Mouse (Mus musculus): ENCODE results near the gene Hmgb2. TPM values are rescaled to one million over a fixed set of nuclear protein-coding genes. Genes with fewer than 3 reads are reported as not detected.
"Not testable (repeated sequence)": the region's sequence is repeated elsewhere in the genome, so short reads cannot be mapped to it uniquely, and the experiment has no call there.

The Hmgb2 gene
- polyA plus RNA-seq, 1 experiment from 2014 or later, result 404 TPM

GRCm38 (mm10) chr8:57488312-57488765 lies 23.4 kb upstream of the Hmgb2 start:
- H3K27me3 ChIP-seq, result no peaks in the 10 kb centered on the region
- peaks cover 40% of the 10 kb centered on the region for H3K4me1 ChIP-seq (replicated peaks)
- no peaks in the 10 kb centered on the region for H3K36me3 ChIP-seq
- peak overlapping the region; percentile 93 for H3K27ac ChIP-seq
- peak; percentile 38; the same call in 1 of the 2 replicates for ATAC-seq (ENCODE audit: low read depth)
- H3K4me2 ChIP-seq, result peak overlapping the region; percentile 92
- H3K9me3 ChIP-seq (replicated peaks), result no peaks in the 10 kb centered on the region
- WGBS (ENCODE audit: insufficient replicate concordance), result 0% methylated on average over 25 of the region's 25 CpGs
- H3K9ac ChIP-seq, result peak overlapping the region; percentile 80
- peak overlapping the region; percentile 95 for H3K4me3 ChIP-seq (replicated peaks)
- peak; percentile 75 for DNase-seq

- Histone ChIP-seq H3K9me3 (replicated peaks) (no peaks in the 10 kb centered on the region), H3K27ac (0 out of 2 replicates have a peak overlapping the region, but pooled peaks have one; percentile 32), H3K4me2 (no peak overlapping the region), H3K9ac (0 out of 2 replicates have a peak overlapping the region, but pooled peaks have one; percentile 43), H3K27me3 (no peaks in the 10 kb centered on the region), H3K36me3 (no peaks in the 10 kb centered on the region), H3K4me3 (replicated peaks) (no peak overlapping the region), H3K4me1 (replicated peaks) (peaks cover 40% of the 10 kb centered on the region)
- no peak for ATAC-seq (ENCODE audit: low read depth)
- WGBS (ENCODE audit: insufficient replicate concordance), result 71% methylated on average over 1 of the region's 1 CpGs
- DNase-seq, result no peak
These were observed 22.3 kb upstream of the Hmgb2 start for GRCm38 (mm10) chr8:57489366-57489765.

- DNase-seq (no peak), ATAC-seq (ENCODE audit: low read depth) (no peak)
- H3K9ac ChIP-seq, result no peak overlapping the region
- H3K27ac ChIP-seq, result 0 out of 2 replicates have a peak overlapping the region, but pooled peaks have one; percentile 32
- H3K9me3 ChIP-seq (replicated peaks), result no peaks in the 10 kb centered on the region
- no peak overlapping the region for H3K4me3 ChIP-seq (replicated peaks)
- no peak overlapping the region for H3K4me2 ChIP-seq
- H3K27me3 ChIP-seq, result no peaks in the 10 kb centered on the region
- peaks cover 40% of the 10 kb centered on the region for H3K4me1 ChIP-seq (replicated peaks)
- no peaks in the 10 kb centered on the region for H3K36me3 ChIP-seq
These were observed 21.8 kb upstream of the Hmgb2 start for GRCm38 (mm10) chr8:57489896-57490295.

- Histone ChIP-seq H3K9ac (no peak overlapping the region), H3K27ac (no peak overlapping the region), H3K4me3 (replicated peaks) (no peak overlapping the region), H3K36me3 (no peaks in the 10 kb centered on the region), H3K4me2 (no peak overlapping the region), H3K9me3 (replicated peaks) (no peaks in the 10 kb centered on the region), H3K27me3 (no peaks in the 10 kb centered on the region), H3K4me1 (replicated peaks) (peaks cover 27% of the 10 kb centered on the region)
- DNase-seq, result no peak
- no peak for ATAC-seq (ENCODE audit: low read depth)
- WGBS (ENCODE audit: insufficient replicate concordance), result 45% methylated on average over 4 of the region's 4 CpGs
These were observed 19.8 kb upstream of the Hmgb2 start for GRCm38 (mm10) chr8:57491873-57492272.

- 72% methylated on average over 8 of the region's 8 CpGs for WGBS (ENCODE audit: insufficient replicate concordance)
- no peak overlapping the region for H3K4me2 ChIP-seq
These were observed 13.2 kb upstream of the Hmgb2 start for GRCm38 (mm10) chr8:57498494-57498846.

GRCm38 (mm10) chr8:57498847-57499511 lies 12.7 kb upstream of the Hmgb2 start:
- Histone ChIP-seq H3K27ac (no peak overlapping the region), H3K9ac (no peak overlapping the region), H3K27me3 (no peaks in the 10 kb centered on the region), H3K4me2 (no peak overlapping the region), H3K4me1 (replicated peaks) (no peaks in the 10 kb centered on the region; the same call in 1 of the 2 replicates), H3K9me3 (replicated peaks) (no peaks in the 10 kb centered on the region), H3K36me3 (no peaks in the 10 kb centered on the region), H3K4me3 (replicated peaks) (no peak overlapping the region)
- WGBS (ENCODE audit: insufficient replicate concordance), result 72% methylated on average over 17 of the region's 17 CpGs
- DNase-seq, result no peak
- ATAC-seq (ENCODE audit: low read depth), result no peak

More at GRCm38 (mm10) chr8:57498494-57498846, 13.2 kb upstream of the Hmgb2 start:
- no peaks in the 10 kb centered on the region for H3K27me3 ChIP-seq
- ATAC-seq (ENCODE audit: low read depth), result no peak
- H3K9ac ChIP-seq, result no peak overlapping the region
- DNase-seq, result no peak
- H3K9me3 ChIP-seq (replicated peaks), result no peaks in the 10 kb centered on the region
- no peaks in the 10 kb centered on the region for H3K36me3 ChIP-seq
- H3K4me1 ChIP-seq (replicated peaks), result no peaks in the 10 kb centered on the region
- no peak overlapping the region for H3K4me3 ChIP-seq (replicated peaks)
- no peak overlapping the region for H3K27ac ChIP-seq

- DNase-seq (peak; percentile 62), ATAC-seq (ENCODE audit: low read depth) (no peak)
- Histone ChIP-seq H3K9ac (no peak overlapping the region), H3K27me3 (no peaks in the 10 kb centered on the region), H3K9me3 (replicated peaks) (no peaks in the 10 kb centered on the region), H3K36me3 (no peaks in the 10 kb centered on the region), H3K4me3 (replicated peaks) (no peak overlapping the region), H3K4me1 (replicated peaks) (peaks cover 30% of the 10 kb centered on the region), H3K27ac (no peak overlapping the region), H3K4me2 (no peak overlapping the region)
- 37% methylated on average over 5 of the region's 5 CpGs for WGBS (ENCODE audit: insufficient replicate concordance)
These were observed 8.1 kb upstream of the Hmgb2 start for GRCm38 (mm10) chr8:57503641-57504040.

- not testable (repeated sequence) for DNase-seq; H3K36me3 ChIP-seq; H3K9me3 ChIP-seq (replicated peaks); H3K27me3 ChIP-seq
- 75% methylated on average over 1 of the region's 1 CpGs for WGBS (ENCODE audit: insufficient replicate concordance)
- Histone ChIP-seq H3K4me3 (replicated peaks) (peak overlapping the region; percentile 33), H3K9ac (peak overlapping the region; percentile 53), H3K27ac (peak overlapping the region; percentile 69), H3K4me2 (peak overlapping the region; percentile 54), H3K4me1 (replicated peaks) (peaks cover 38% of the 10 kb centered on the region)
- ATAC-seq (ENCODE audit: low read depth), result peak; percentile 70
These were observed 6.2 kb upstream of the Hmgb2 start for GRCm38 (mm10) chr8:57505500-57505899.

- Histone ChIP-seq H3K9ac (peak overlapping the region; percentile 44; the same call in 1 of the 2 replicates), H3K4me1 (replicated peaks) (peaks cover 41% of the 10 kb centered on the region), H3K4me3 (replicated peaks) (no peak overlapping the region), H3K4me2 (no peak overlapping the region), H3K27me3 (no peaks in the 10 kb centered on the region), H3K36me3 (peaks cover under 1% of the 10 kb centered on the region; the same call in 1 of the 2 replicates), H3K9me3 (replicated peaks) (no peaks in the 10 kb centered on the region), H3K27ac (no peak overlapping the region)
- 79% methylated on average over 4 of the region's 4 CpGs for WGBS (ENCODE audit: insufficient replicate concordance)
- ATAC-seq (ENCODE audit: low read depth) (no peak), DNase-seq (no peak)
These were observed 4.1 kb upstream of the Hmgb2 start for GRCm38 (mm10) chr8:57507556-57508063.

GRCm38 (mm10) chr8:57508657-57509056 lies 3.0 kb upstream of the Hmgb2 start:
- no peak for DNase-seq

GRCm38 (mm10) chr8:57510791-57511315 lies 854 bp upstream of the Hmgb2 start:
- Histone ChIP-seq H3K4me3 (replicated peaks) (peak overlapping the region; percentile 85), H3K4me2 (peak overlapping the region; percentile 92), H3K27ac (peak overlapping the region; percentile 94), H3K9ac (peak overlapping the region; percentile 94), H3K27me3 (no peaks in the 10 kb centered on the region), H3K9me3 (replicated peaks) (no peaks in the 10 kb centered on the region), H3K4me1 (replicated peaks) (peaks cover 35% of the 10 kb centered on the region), H3K36me3 (peaks cover 25% of the 10 kb centered on the region)
- ATAC-seq (ENCODE audit: low read depth), result no peak
- WGBS (ENCODE audit: insufficient replicate concordance), result 2% methylated on average over 31 of the region's 31 CpGs
- no peak for DNase-seq

More at GRCm38 (mm10) chr8:57508657-57509056, 3.0 kb upstream of the Hmgb2 start:
- Histone ChIP-seq H3K9me3 (replicated peaks) (no peaks in the 10 kb centered on the region), H3K36me3 (peaks cover 11% of the 10 kb centered on the region), H3K27me3 (no peaks in the 10 kb centered on the region), H3K4me3 (replicated peaks) (no peak overlapping the region), H3K4me2 (no peak overlapping the region), H3K4me1 (replicated peaks) (peaks cover 41% of the 10 kb centered on the region), H3K9ac (no peak overlapping the region), H3K27ac (no peak overlapping the region)
- ATAC-seq (ENCODE audit: low read depth), result no peak
- WGBS (ENCODE audit: insufficient replicate concordance), result 76% methylated on average over 4 of the region's 4 CpGs
